Mouse (Mus musculus): Measurements from ENCODE around the gene Cyp3a59. TPM values are rescaled to one million over a fixed set of nuclear protein-coding genes. Genes with fewer than 3 reads are reported as not detected.
A peak's percentile ranks its signal among the peaks of the same experiment; 100 is the strongest.
"Not testable (repeated sequence)": the region's sequence is repeated elsewhere in the genome, so short reads cannot be mapped to it uniquely, and the experiment has no call there.

The Cyp3a59 gene
- polyA plus RNA-seq (2016; fragmentation: Nextera tagmentation; extraction: Ambion mirVana): not detected in 2 replicates

DNA sequence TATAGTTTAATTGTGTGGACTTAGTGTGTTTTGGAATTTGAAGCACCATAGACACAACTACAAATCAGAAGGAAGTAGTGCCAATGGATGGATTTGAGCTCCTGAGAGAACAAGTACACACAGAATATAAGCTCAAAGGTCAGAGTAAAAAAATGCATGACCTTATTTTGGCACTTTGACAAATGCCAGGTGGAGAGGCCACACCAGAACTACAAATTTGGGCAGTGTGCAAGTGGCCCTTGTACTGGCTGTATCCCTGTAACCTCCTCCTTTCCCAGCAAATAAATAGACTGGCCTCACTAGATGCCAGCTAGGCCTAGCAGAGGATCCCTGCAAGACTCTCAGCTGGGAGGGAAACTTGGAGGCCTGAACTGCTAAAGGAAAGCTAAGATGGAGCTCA, at the start of gene Cyp3a59:
TSS of gene Cyp3a59 (plus strand) at position 313 of the 400 bp plus-strand sequence.
- not testable (repeated sequence) for DNase-seq (ENCODE audit: low spot score); H3K27ac ChIP-seq (replicated peaks); H3K4me1 ChIP-seq; H3K27me3 ChIP-seq (ENCODE audit: low read depth, poor library complexity, severe bottlenecking); H3K36me3 ChIP-seq; H3K4me3 ChIP-seq
- peaks cover 57% of the 10 kb centered on the region for H3K9me3 ChIP-seq (replicated peaks)

DNA sequence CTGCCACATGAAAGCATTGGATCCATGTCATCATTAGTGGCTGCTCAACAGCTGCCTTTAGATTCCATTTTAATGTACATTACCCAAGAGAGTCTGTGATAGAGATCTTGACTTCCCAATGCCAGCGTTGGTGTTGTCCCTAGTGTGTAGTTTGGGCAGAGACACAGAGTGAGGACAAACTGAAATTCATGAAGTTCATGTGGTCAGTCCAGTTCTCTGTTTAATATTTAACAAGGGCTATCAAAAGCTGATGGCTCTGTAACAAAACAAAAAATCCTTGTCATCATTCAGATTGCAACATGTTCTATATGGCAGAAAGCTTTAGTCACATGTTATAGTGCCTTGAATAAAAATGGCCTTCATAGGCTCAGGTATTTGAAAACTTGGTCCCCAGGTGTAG, 9.0 kb upstream of the Cyp3a59 start:
- WGBS: 55% methylated on average over 1 of the region's 1 CpGs

GRCm38 (mm10) chr5:146147903-146148302, 68.8 kb downstream of the Cyp3a59 start:
- Histone ChIP-seq H3K36me3 (no peaks in the 10 kb centered on the region), H3K4me1 (no peaks in the 10 kb centered on the region), H3K4me3 (no peak overlapping the region), H3K27ac (replicated peaks) (no peak overlapping the region), H3K9me3 (replicated peaks) (peaks cover 46% of the 10 kb centered on the region), H3K27me3 (ENCODE audit: low read depth, poor library complexity, severe bottlenecking) (no peaks in the 10 kb centered on the region)
- DNase-seq (ENCODE audit: low spot score): peak; percentile 21
- WGBS: 36% methylated on average over 2 of the region's 2 CpGs

More for the DNA sequence above, 9.0 kb upstream of the Cyp3a59 start:
- Histone ChIP-seq H3K36me3 (no peaks in the 10 kb centered on the region), H3K4me3 (no peak overlapping the region), H3K27ac (replicated peaks) (no peak overlapping the region), H3K9me3 (replicated peaks) (peaks cover 65% of the 10 kb centered on the region), H3K27me3 (ENCODE audit: low read depth, poor library complexity, severe bottlenecking) (no peaks in the 10 kb centered on the region), H3K4me1 (no peaks in the 10 kb centered on the region)
- DNase-seq (ENCODE audit: low spot score): no peak

- H3K27me3 ChIP-seq (ENCODE audit: low read depth, poor library complexity, severe bottlenecking): no peaks in the 10 kb centered on the region
- WGBS: 78% methylated on average over 3 of the region's 3 CpGs
- no peak overlapping the region for H3K27ac ChIP-seq (replicated peaks)
- peaks cover 49% of the 10 kb centered on the region for H3K9me3 ChIP-seq (replicated peaks)
- H3K4me3 ChIP-seq: no peak overlapping the region
- DNase-seq (ENCODE audit: low spot score): no peak
- H3K4me1 ChIP-seq: no peaks in the 10 kb centered on the region
- H3K36me3 ChIP-seq: no peaks in the 10 kb centered on the region
These were observed 71.4 kb downstream of the Cyp3a59 start for GRCm38 (mm10) chr5:146150454-146150853.

DNA sequence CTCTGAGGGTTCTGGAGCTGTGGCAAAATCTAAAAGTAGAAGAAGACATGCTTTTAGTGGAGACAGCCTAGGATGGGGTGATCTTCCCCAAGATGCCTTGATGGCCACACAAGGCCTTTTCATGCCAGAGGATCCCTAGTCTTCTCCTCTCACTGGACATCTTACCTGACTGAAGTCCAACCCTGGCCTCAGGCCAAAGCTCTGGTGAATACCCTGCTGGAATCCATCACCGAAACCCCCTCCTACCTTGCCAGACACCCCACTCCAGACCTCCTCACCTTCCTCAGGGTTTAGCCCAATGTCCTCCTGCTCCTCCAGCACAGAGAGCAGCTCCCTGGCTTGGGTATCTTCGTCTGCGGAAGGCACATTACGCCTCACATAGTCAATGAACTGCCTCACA, 79.3 kb downstream of the Cyp3a59 start:
- 93% methylated on average over 4 of the region's 4 CpGs for WGBS

DNA sequence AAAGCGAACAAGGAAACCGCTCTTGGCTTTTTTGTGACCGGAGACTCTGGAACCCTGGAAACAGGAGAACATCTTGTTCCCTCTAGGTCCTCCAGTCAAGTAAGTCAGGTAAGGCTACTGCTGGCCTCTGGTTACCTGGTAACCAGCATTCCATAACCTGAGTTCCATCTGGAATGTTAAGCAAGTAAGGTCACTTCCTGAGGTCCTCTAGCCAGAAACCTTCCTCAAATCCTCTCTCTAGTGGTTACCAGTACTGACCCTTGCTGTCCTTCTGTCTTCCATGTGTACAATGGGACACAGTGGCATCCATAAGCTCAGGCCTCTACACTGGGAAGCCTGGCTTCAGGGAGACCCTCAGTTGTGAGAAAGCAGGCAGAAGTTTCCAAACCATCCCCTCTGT, 81.4 kb downstream of the Cyp3a59 start, which contains the start of gene Gm5565:
TSS of gene Gm5565 (minus strand) at position 101 of the 400 bp plus-strand sequence.
- not testable (repeated sequence) for H3K27ac ChIP-seq (replicated peaks); H3K36me3 ChIP-seq; H3K4me1 ChIP-seq; DNase-seq (ENCODE audit: low spot score); H3K4me3 ChIP-seq; H3K27me3 ChIP-seq (ENCODE audit: low read depth, poor library complexity, severe bottlenecking)
- H3K9me3 ChIP-seq (replicated peaks): peaks cover 28% of the 10 kb centered on the region
- 94% methylated on average over 3 of the region's 3 CpGs for WGBS

More for the DNA sequence above, 79.3 kb downstream of the Cyp3a59 start:
- H3K9me3 ChIP-seq (replicated peaks): peaks cover 43% of the 10 kb centered on the region
- H3K4me3 ChIP-seq; H3K27me3 ChIP-seq (ENCODE audit: low read depth, poor library complexity, severe bottlenecking); DNase-seq (ENCODE audit: low spot score); H3K4me1 ChIP-seq; H3K27ac ChIP-seq (replicated peaks); H3K36me3 ChIP-seq: not testable (repeated sequence)

Other genes with a start within 250 kb of the Cyp3a59 start
- not detected in 2 replicates for gene Cyp3a11, start 199.3 kb upstream of the Cyp3a59 start, polyA plus RNA-seq (2016; fragmentation: Nextera tagmentation; extraction: Ambion mirVana)
- gene Cyp3a25, start 69.6 kb upstream of the Cyp3a59 start, polyA plus RNA-seq (2016; fragmentation: Nextera tagmentation; extraction: Ambion mirVana): not detected in 2 replicates
- gene Gm5565, start 81.3 kb downstream of the Cyp3a59 start, polyA plus RNA-seq (2016; fragmentation: Nextera tagmentation; extraction: Ambion mirVana): not detected in 2 replicates
- gene Gm6309, start 91.5 kb downstream of the Cyp3a59 start, polyA plus RNA-seq (2016; fragmentation: Nextera tagmentation; extraction: Ambion mirVana): not detected in 2 replicates
- 0.34 TPM in 1 of 2 replicates, not detected in the other for gene 1700001J03Rik, start 106.0 kb downstream of the Cyp3a59 start, polyA plus RNA-seq (2016; fragmentation: Nextera tagmentation; extraction: Ambion mirVana)
- 24.2 and 25.1 TPM in 2 replicates for gene Rnf6, start 142.3 kb downstream of the Cyp3a59 start, polyA plus RNA-seq (2016; fragmentation: Nextera tagmentation; extraction: Ambion mirVana)
- 22.4 and 24.2 TPM in 2 replicates for gene Cdk8, start 152.0 kb downstream of the Cyp3a59 start, polyA plus RNA-seq (2016; fragmentation: Nextera tagmentation; extraction: Ambion mirVana)

All from midbrain, embryonic 10.5 days (tissue).